Mouse (Mus musculus): ENCODE results near the gene Irak2. TPM values are rescaled to one million over a fixed set of nuclear protein-coding genes. Genes with fewer than 3 reads are reported as not detected.

Gene Irak2
- total and polyA plus RNA-seq, 3 experiments: 30.0 to 39.5 (median 32.5) TPM

DNA sequence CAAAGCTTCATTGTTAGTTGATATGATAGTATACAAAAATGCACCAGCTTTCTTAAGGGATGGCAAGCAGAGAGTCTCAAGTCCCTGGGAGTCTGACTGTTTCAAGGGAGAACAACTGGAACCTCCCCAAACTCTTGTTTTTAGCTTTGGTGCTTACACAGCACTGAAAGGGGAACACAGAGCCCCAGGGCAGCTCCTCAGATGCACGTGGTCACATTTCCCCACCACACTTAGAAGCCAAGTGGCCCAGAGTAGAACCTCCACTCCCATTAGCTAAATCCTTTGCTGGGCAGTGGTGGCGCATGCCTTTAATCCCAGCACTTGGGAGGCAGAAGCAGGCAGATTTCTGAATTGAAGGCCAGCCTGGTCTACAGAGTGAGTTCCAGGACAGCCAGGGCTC, 103.2 kb downstream of the Irak2 start:
- in situ Hi-C loops (cut with MboI; ENCODE audit: low pct_ligation_motif_present, low pct_unique_long_range_greater_than_20kb, low sequenced_read_pairs): no loop called here
- no peak overlapping the region for H3K27ac ChIP-seq (ENCODE audit: insufficient read depth, low read depth)

DNA sequence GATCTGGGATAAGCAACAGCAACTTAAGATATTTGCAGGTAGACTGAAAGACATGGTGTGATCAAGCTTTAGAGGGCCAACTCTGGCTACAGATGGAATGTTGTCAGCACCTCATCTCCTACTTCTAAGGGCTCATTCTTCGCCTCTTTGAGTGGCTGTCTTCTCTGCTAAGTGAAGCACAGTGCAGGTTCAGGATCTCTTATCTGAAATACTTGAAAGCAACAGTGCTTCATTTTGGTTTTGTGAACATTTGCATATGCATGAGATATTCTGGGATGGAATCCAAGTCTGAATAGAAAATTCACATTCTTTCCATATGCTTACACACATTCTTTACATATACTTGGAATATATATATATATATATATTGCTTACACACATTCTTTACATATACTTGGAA, 104.1 kb downstream of the Irak2 start:
- Histone ChIP-seq H3K27ac (ENCODE audit: insufficient read depth, low read depth) (no peak overlapping the region), H3K4me1 (ENCODE audit: control insufficient read depth in 1 of 2, insufficient read depth in 2 of 2) (peaks cover 0 to 15% of the 10 kb centered on the region in 2 experiments; a peak in 2 of 4 replicates), H3K9me3 (replicated peaks; ENCODE audit: low read length) (no peaks in the 10 kb centered on the region), H3K36me3 (replicated peaks in 1 of 2; ENCODE audit: control insufficient read depth in 1 of 2, insufficient read depth in 1 of 2, low read length in 1 of 2) (peaks cover 8 to 15% of the 10 kb centered on the region in 2 experiments), H3K79me2 (replicated peaks; ENCODE audit: control insufficient read depth, extremely low read depth, insufficient read depth, poor library complexity, severe bottlenecking) (peaks cover 31% of the 10 kb centered on the region), H3K4me3 (replicated peaks in 1 of 3; ENCODE audit: low read depth in 2 of 3, low read length in 2 of 3, poor library complexity in 1 of 3) (no peak overlapping the region), H3K27me3 (replicated peaks) (peaks cover 56% of the 10 kb centered on the region), H3K4me2 (ENCODE audit: insufficient read depth, low read depth, poor library complexity, severe bottlenecking) (no peak overlapping the region), H3K9ac (ENCODE audit: insufficient read depth, low read depth) (no peak overlapping the region)
- TF ChIP-seq ZKSCAN1 (IDR thresholded peaks at IDR 0.05; ENCODE audit: borderline replicate concordance, low read depth, low read length) (no peak), CTCF (conservative IDR thresholded peaks at IDR 0.05 in 1 of 2, IDR thresholded peaks at IDR 0.05 in 1 of 2; ENCODE audit: low read depth in 2 of 2, low read length in 2 of 2) (no peak), ZC3H11A (IDR thresholded peaks at IDR 0.05; ENCODE audit: low read depth, low read length) (no peak), POLR2A (IDR thresholded peaks at IDR 0.05; ENCODE audit: low read depth, low read length) (no peak), RAD21 (IDR thresholded peaks at IDR 0.05; ENCODE audit: low read depth, low read length) (no peak)
- dilution Hi-C loops (cut with MboI; ENCODE audit: extremely low pct_ligation_motif_present, extremely low pct_unique_long_range_greater_than_20kb, low sequenced_read_pairs): no loop called here
- no peak for DNase-seq (ENCODE audit: extremely low read depth)
- in situ Hi-C loops (cut with MboI; ENCODE audit: low pct_ligation_motif_present, low pct_unique_long_range_greater_than_20kb, low sequenced_read_pairs): no loop called here

More for the DNA sequence above, 103.2 kb downstream of the Irak2 start:
- Histone ChIP-seq H3K4me3 (replicated peaks in 1 of 3; ENCODE audit: low read depth in 2 of 3, low read length in 2 of 3, poor library complexity in 1 of 3) (no peak overlapping the region), H3K9me3 (replicated peaks; ENCODE audit: low read length) (no peaks in the 10 kb centered on the region), H3K79me2 (replicated peaks; ENCODE audit: control insufficient read depth, extremely low read depth, insufficient read depth, poor library complexity, severe bottlenecking) (peaks cover 34% of the 10 kb centered on the region), H3K4me1 (ENCODE audit: control insufficient read depth in 1 of 2, insufficient read depth in 2 of 2) (peaks cover 0 to 15% of the 10 kb centered on the region in 2 experiments; a peak in 2 of 4 replicates), H3K4me2 (ENCODE audit: insufficient read depth, low read depth, poor library complexity, severe bottlenecking) (no peak overlapping the region), H3K27me3 (replicated peaks) (peaks cover 49% of the 10 kb centered on the region), H3K36me3 (replicated peaks in 1 of 2; ENCODE audit: control insufficient read depth in 1 of 2, insufficient read depth in 1 of 2, low read length in 1 of 2) (peaks cover 15 to 22% of the 10 kb centered on the region in 2 experiments), H3K9ac (ENCODE audit: insufficient read depth, low read depth) (no peak overlapping the region)
- no peak for DNase-seq (ENCODE audit: extremely low read depth)
- TF ChIP-seq JUND (conservative IDR thresholded peaks at IDR 0.05; ENCODE audit: low read depth, low read length) (no peak), ZC3H11A (IDR thresholded peaks at IDR 0.05; ENCODE audit: low read depth, low read length) (no peak), NRF1 (IDR thresholded peaks at IDR 0.05; ENCODE audit: low read depth, low read length) (no peak)
- dilution Hi-C loops (cut with MboI; ENCODE audit: extremely low pct_ligation_motif_present, extremely low pct_unique_long_range_greater_than_20kb, low sequenced_read_pairs): no loop called here

DNA sequence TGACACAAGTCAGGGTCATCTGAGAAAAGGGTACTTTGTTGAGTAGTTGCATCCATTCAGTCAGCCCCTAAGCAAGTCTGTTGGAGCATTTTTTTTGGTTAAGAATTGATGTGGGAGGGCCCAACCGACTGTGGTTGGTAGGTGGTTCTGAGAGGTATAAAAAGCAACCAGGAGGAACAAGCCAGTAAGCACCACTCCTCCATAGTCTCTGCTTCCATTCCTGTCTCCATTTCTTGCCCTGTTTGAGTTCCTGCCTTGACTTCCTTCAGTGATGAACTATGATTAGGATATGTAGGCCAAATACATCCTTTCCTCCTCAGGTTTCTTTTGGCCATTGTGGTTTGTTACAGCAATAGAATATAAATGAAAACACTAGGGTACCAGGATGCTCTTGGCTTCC, 104.8 kb downstream of the Irak2 start:
- Histone ChIP-seq H3K27me3 (replicated peaks) (peaks cover 62% of the 10 kb centered on the region), H3K36me3 (replicated peaks in 1 of 2; ENCODE audit: control insufficient read depth in 1 of 2, insufficient read depth in 1 of 2, low read length in 1 of 2) (peaks cover 2 to 7% of the 10 kb centered on the region in 2 experiments), H3K4me3 (replicated peaks in 1 of 3; ENCODE audit: low read depth in 2 of 3, low read length in 2 of 3, poor library complexity in 1 of 3) (no peak overlapping the region), H3K4me1 (ENCODE audit: control insufficient read depth in 1 of 2, insufficient read depth in 2 of 2) (peaks cover 0 to 15% of the 10 kb centered on the region in 2 experiments; a peak in 2 of 4 replicates), H3K9me3 (replicated peaks; ENCODE audit: low read length) (no peaks in the 10 kb centered on the region), H3K9ac (ENCODE audit: insufficient read depth, low read depth) (no peak overlapping the region), H3K4me2 (ENCODE audit: insufficient read depth, low read depth, poor library complexity, severe bottlenecking) (no peak overlapping the region), H3K79me2 (replicated peaks; ENCODE audit: control insufficient read depth, extremely low read depth, insufficient read depth, poor library complexity, severe bottlenecking) (peaks cover 23% of the 10 kb centered on the region), H3K27ac (ENCODE audit: insufficient read depth, low read depth) (no peak overlapping the region)
- no peak for TF ChIP-seq ETS1 (conservative IDR thresholded peaks at IDR 0.05; ENCODE audit: low read depth, low read length)
- no peak for TF ChIP-seq RAD21 (IDR thresholded peaks at IDR 0.05; ENCODE audit: low read depth, low read length)
- TF ChIP-seq MAZ (IDR thresholded peaks at IDR 0.05; ENCODE audit: low read depth, low read length): no peak
- no peak for TF ChIP-seq SMC3 (IDR thresholded peaks at IDR 0.05; ENCODE audit: low read depth, low read length)
- no peak for TF ChIP-seq EP300 (IDR thresholded peaks at IDR 0.05; ENCODE audit: low read length)
- no peak for TF ChIP-seq USF2 (conservative IDR thresholded peaks at IDR 0.05; ENCODE audit: low read depth, low read length)
- no peak for TF ChIP-seq NRF1 (IDR thresholded peaks at IDR 0.05; ENCODE audit: low read depth, low read length)
- no peak for TF ChIP-seq MYC (IDR thresholded peaks at IDR 0.05; ENCODE audit: low read depth, low read length)
- no peak for TF ChIP-seq PAX5 (IDR thresholded peaks at IDR 0.05; ENCODE audit: low read length)
- in situ Hi-C loops (cut with MboI; ENCODE audit: low pct_ligation_motif_present, low pct_unique_long_range_greater_than_20kb, low sequenced_read_pairs): no loop called here
- DNase-seq (ENCODE audit: extremely low read depth): no peak
- dilution Hi-C loops (cut with MboI; ENCODE audit: extremely low pct_ligation_motif_present, extremely low pct_unique_long_range_greater_than_20kb, low sequenced_read_pairs): no loop called here

Other genes with a start within 250 kb of the Irak2 start
- gene Ttll3, start 249.2 kb upstream of the Irak2 start, total RNA-seq (2012; rRNA removed): 5.1 and 5.3 TPM in 2 replicates
- 0.87 and 1.8 TPM in 2 replicates for gene Ttll3, start 249.2 kb upstream of the Irak2 start, total RNA-seq (2014; rRNA removed)
- gene Ttll3, start 249.2 kb upstream of the Irak2 start, polyA plus RNA-seq (2012; ENCODE audit: insufficient read length, low read depth): 4.4 and 5.1 TPM in 2 replicates
- gene Rpusd3, start 219.1 kb upstream of the Irak2 start, total RNA-seq (2012; rRNA removed): 26.3 and 28.6 TPM in 2 replicates
- 18.8 and 22.1 TPM in 2 replicates for gene Rpusd3, start 219.1 kb upstream of the Irak2 start, total RNA-seq (2014; rRNA removed)
- gene Rpusd3, start 219.1 kb upstream of the Irak2 start, polyA plus RNA-seq (2012; ENCODE audit: insufficient read length, low read depth): 18.5 and 26.5 TPM in 2 replicates
- gene Cidec, start 202.7 kb upstream of the Irak2 start, total RNA-seq (2012; rRNA removed): 0.17 TPM in 1 of 2 replicates, not detected in the other
- not detected in 2 replicates for gene Cidec, start 202.7 kb upstream of the Irak2 start, total RNA-seq (2014; rRNA removed)
- 0.14 TPM in 1 of 2 replicates, not detected in the other for gene Cidec, start 202.7 kb upstream of the Irak2 start, polyA plus RNA-seq (2012; ENCODE audit: insufficient read length, low read depth)
- gene Jagn1, start 195.9 kb upstream of the Irak2 start, total RNA-seq (2012; rRNA removed): 69.2 and 83.9 TPM in 2 replicates
- 90.4 and 106 TPM in 2 replicates for gene Jagn1, start 195.9 kb upstream of the Irak2 start, total RNA-seq (2014; rRNA removed)
- gene Jagn1, start 195.9 kb upstream of the Irak2 start, polyA plus RNA-seq (2012; ENCODE audit: insufficient read length, low read depth): 88.3 and 103 TPM in 2 replicates
- 0.13 TPM in 1 of 2 replicates, not detected in the other for gene Il17re, start 180.0 kb upstream of the Irak2 start, total RNA-seq (2012; rRNA removed)
- gene Il17re, start 180.0 kb upstream of the Irak2 start, total RNA-seq (2014; rRNA removed): not detected in 2 replicates
- 0.13 TPM in 1 of 2 replicates, not detected in the other for gene Il17re, start 180.0 kb upstream of the Irak2 start, polyA plus RNA-seq (2012; ENCODE audit: insufficient read length, low read depth)
- not detected in 2 replicates for gene Il17rc, start 167.0 kb upstream of the Irak2 start, total RNA-seq (2012; rRNA removed)
- gene Il17rc, start 167.0 kb upstream of the Irak2 start, total RNA-seq (2014; rRNA removed): not detected in 2 replicates
- gene Il17rc, start 167.0 kb upstream of the Irak2 start, polyA plus RNA-seq (2012; ENCODE audit: insufficient read length, low read depth): not detected in 2 replicates
- 4.3 and 6.2 TPM in 2 replicates for gene Creld1, start 155.2 kb upstream of the Irak2 start, total RNA-seq (2012; rRNA removed)
- 3.3 and 3.4 TPM in 2 replicates for gene Creld1, start 155.2 kb upstream of the Irak2 start, total RNA-seq (2014; rRNA removed)
- 12.9 and 14.3 TPM in 2 replicates for gene Creld1, start 155.2 kb upstream of the Irak2 start, polyA plus RNA-seq (2012; ENCODE audit: insufficient read length, low read depth)
- not detected in 2 replicates for gene Prrt3, start 136.5 kb upstream of the Irak2 start, total RNA-seq (2012; rRNA removed)
- not detected in 2 replicates for gene Prrt3, start 136.5 kb upstream of the Irak2 start, total RNA-seq (2014; rRNA removed)
- gene Prrt3, start 136.5 kb upstream of the Irak2 start, polyA plus RNA-seq (2012; ENCODE audit: insufficient read length, low read depth): not detected in 2 replicates
- 52.7 and 62.2 TPM in 2 replicates for gene Emc3, start 106.8 kb upstream of the Irak2 start, total RNA-seq (2012; rRNA removed)
- gene Emc3, start 106.8 kb upstream of the Irak2 start, total RNA-seq (2014; rRNA removed): 87.5 and 90.9 TPM in 2 replicates
- gene Emc3, start 106.8 kb upstream of the Irak2 start, polyA plus RNA-seq (2012; ENCODE audit: insufficient read length, low read depth): 64.6 and 64.9 TPM in 2 replicates
- 25.5 and 26.3 TPM in 2 replicates for gene Fancd2, start 106.8 kb upstream of the Irak2 start, total RNA-seq (2012; rRNA removed)
- 32.7 and 37.3 TPM in 2 replicates for gene Fancd2, start 106.8 kb upstream of the Irak2 start, total RNA-seq (2014; rRNA removed)
- 27.2 and 30.2 TPM in 2 replicates for gene Fancd2, start 106.8 kb upstream of the Irak2 start, polyA plus RNA-seq (2012; ENCODE audit: insufficient read length, low read depth)
- not detected in 2 replicates for gene Fancd2os, start 37.8 kb upstream of the Irak2 start, total RNA-seq (2012; rRNA removed)
- gene Fancd2os, start 37.8 kb upstream of the Irak2 start, total RNA-seq (2014; rRNA removed): not detected in 2 replicates
- 0.31 and 0.45 TPM in 2 replicates for gene Fancd2os, start 37.8 kb upstream of the Irak2 start, polyA plus RNA-seq (2012; ENCODE audit: insufficient read length, low read depth)
- 112 and 122 TPM in 2 replicates for gene Brk1, start 33.7 kb upstream of the Irak2 start, total RNA-seq (2012; rRNA removed)
- 224 and 245 TPM in 2 replicates for gene Brk1, start 33.7 kb upstream of the Irak2 start, total RNA-seq (2014; rRNA removed)
- gene Brk1, start 33.7 kb upstream of the Irak2 start, polyA plus RNA-seq (2012; ENCODE audit: insufficient read length, low read depth): 142 and 145 TPM in 2 replicates
- gene Vhl, start 14.5 kb upstream of the Irak2 start, total RNA-seq (2012; rRNA removed): 14.2 and 17.6 TPM in 2 replicates
- 32.6 and 36.6 TPM in 2 replicates for gene Vhl, start 14.5 kb upstream of the Irak2 start, total RNA-seq (2014; rRNA removed)
- 19.2 and 23.1 TPM in 2 replicates for gene Vhl, start 14.5 kb upstream of the Irak2 start, polyA plus RNA-seq (2012; ENCODE audit: insufficient read length, low read depth)
- 35.1 and 62.5 TPM in 2 replicates for gene Tatdn2, start 58.6 kb downstream of the Irak2 start, total RNA-seq (2012; rRNA removed)
- gene Tatdn2, start 58.6 kb downstream of the Irak2 start, total RNA-seq (2014; rRNA removed): 34.5 and 35.5 TPM in 2 replicates
- gene Tatdn2, start 58.6 kb downstream of the Irak2 start, polyA plus RNA-seq (2012; ENCODE audit: insufficient read length, low read depth): 58.0 and 70.8 TPM in 2 replicates
- gene Ghrl, start 81.4 kb downstream of the Irak2 start, total RNA-seq (2012; rRNA removed): not detected in 2 replicates
- not detected in 2 replicates for gene Ghrl, start 81.4 kb downstream of the Irak2 start, total RNA-seq (2014; rRNA removed)
- gene Ghrl, start 81.4 kb downstream of the Irak2 start, polyA plus RNA-seq (2012; ENCODE audit: insufficient read length, low read depth): 1.1 and 2.6 TPM in 2 replicates
- 209 and 244 TPM in 2 replicates for gene Sec13, start 102.3 kb downstream of the Irak2 start, total RNA-seq (2012; rRNA removed)
- 257 and 267 TPM in 2 replicates for gene Sec13, start 102.3 kb downstream of the Irak2 start, total RNA-seq (2014; rRNA removed)
- gene Sec13, start 102.3 kb downstream of the Irak2 start, polyA plus RNA-seq (2012; ENCODE audit: insufficient read length, low read depth): 145 and 156 TPM in 2 replicates